Mouse (Mus musculus) heart, adult 2 months (tissue): Measurements from ENCODE around the gene Lrrc25.

ENCODE experiments used
- CTCF ChIP-seq: fragments of 200-600 bp; IDR thresholded peaks from 2 replicates; pipeline ENCODE4 v1.8.1; 2022; ENCODE audit warnings: antibody characterized with exemption, mild to moderate bottlenecking, moderate library complexity
- POLR2A ChIP-seq: fragments of 200-500 bp; IDR thresholded peaks from 2 replicates; pipeline ENCODE4 v1.6.1; 2011; ENCODE audit warnings: mild to moderate bottlenecking, low read depth, low read length, control low read depth; ENCODE audit not compliant: insufficient read depth

DNA sequence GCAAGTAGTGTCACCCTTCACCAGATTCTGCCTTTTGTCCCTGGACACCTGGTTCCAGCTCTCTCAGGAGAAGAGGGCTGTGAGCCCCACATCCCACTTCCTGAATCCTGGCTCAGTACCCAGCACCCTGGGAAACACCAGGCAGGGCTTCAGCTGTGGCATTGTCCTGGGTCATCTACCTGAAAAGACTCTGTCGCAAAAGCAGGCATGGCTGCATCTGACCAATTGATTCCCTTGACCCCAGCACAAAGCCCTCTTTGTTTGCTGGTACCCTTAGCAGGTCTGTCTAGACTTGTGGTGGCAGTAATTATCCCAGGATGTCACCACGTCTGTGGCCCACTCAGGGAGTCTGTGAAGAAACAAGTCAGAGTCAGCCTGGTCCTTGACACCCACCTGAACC, 39.5 kb downstream of the Lrrc25 start:
- TF ChIP-seq POLR2A (no peak), CTCF (no peak)
